Mouse (Mus musculus): ENCODE results near the gene Mcm3ap. TPM values are rescaled to one million over a fixed set of nuclear protein-coding genes. Genes with fewer than 3 reads are reported as not detected.

Gene Mcm3ap
- total and polyA plus RNA-seq, 3 experiments: 14.7 to 24.9 (median 21.4) TPM

DNA sequence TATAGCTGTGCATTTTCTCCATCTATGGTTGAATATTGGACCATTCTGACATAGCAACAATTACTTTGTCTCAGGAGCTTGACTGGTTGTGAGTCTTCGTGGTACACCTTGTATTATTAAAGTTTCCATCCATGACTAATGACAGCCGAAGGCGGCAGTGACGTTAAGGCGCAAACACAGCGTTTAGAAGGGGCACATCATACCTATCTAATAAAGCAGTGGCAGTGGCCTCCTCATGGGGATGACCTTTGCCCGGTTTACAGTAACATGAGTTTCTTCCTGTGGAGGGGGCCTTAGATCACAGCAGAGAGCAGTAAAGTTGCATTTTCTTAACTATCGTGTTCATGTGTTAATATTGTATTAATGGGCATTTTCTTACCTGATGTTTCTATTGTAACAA lies 79.5 kb downstream of the Mcm3ap start:
- no peaks in the 10 kb centered on the region for H3K79me2 ChIP-seq (replicated peaks; ENCODE audit: control insufficient read depth, insufficient read depth, low read length)
- intact Hi-C loops (cut with DNase I): no loop called here
- no peak for DNase-seq
- H3K9ac ChIP-seq (ENCODE audit: low read depth, low read length): no peak overlapping the region
- no peaks in the 10 kb centered on the region for H3K4me1 ChIP-seq (ENCODE audit: control insufficient read depth, insufficient read depth, low read length)
- TF ChIP-seq EP300 (IDR thresholded peaks at IDR 0.05; ENCODE audit: insufficient read depth, low read depth, low read length): no peak
- no peak for TF ChIP-seq POLR2A (IDR thresholded peaks at IDR 0.05; ENCODE audit: insufficient read depth, low read depth, low read length)
- TF ChIP-seq CTCF (IDR thresholded peaks at IDR 0.05): no peak
- H3K36me3 ChIP-seq (ENCODE audit: control insufficient read depth, insufficient read depth, low read length): no peaks in the 10 kb centered on the region
- no peak overlapping the region for H3K27ac ChIP-seq
- H3K4me3 ChIP-seq: no peak overlapping the region
- H3K27me3 ChIP-seq (ENCODE audit: control insufficient read depth, insufficient read depth, low read length): no peaks in the 10 kb centered on the region
- 91% methylated on average over 8 of the region's 8 CpGs for WGBS

DNA sequence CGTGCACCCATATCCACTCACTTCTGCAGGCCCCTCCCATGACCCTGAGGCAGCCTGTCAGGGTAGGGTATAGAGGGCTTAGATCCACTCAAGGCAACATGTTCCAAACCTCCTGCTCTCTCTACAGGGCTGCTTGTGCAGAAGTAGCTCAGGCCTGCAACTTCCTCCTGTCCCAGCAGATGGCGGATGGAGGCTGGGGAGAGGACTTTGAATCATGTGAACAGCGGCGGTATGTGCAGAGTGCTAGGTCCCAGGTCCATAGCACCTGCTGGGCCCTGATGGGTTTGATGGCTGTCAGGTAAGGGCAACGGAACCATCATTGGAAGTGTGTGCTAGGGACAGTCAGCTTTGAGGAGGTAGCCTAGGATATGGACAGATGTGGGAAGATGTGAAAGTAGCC lies 81.7 kb downstream of the Mcm3ap start:
- peak; percentile 54 for TF ChIP-seq CTCF (IDR thresholded peaks at IDR 0.05)
- no peak for TF ChIP-seq POLR2A (IDR thresholded peaks at IDR 0.05; ENCODE audit: insufficient read depth, low read depth, low read length)
- TF ChIP-seq EP300 (IDR thresholded peaks at IDR 0.05; ENCODE audit: insufficient read depth, low read depth, low read length): no peak
- no peak overlapping the region for H3K9ac ChIP-seq (ENCODE audit: low read depth, low read length)
- H3K27ac ChIP-seq: no peak overlapping the region
- 89% methylated on average over 5 of the region's 5 CpGs for WGBS
- H3K36me3 ChIP-seq (ENCODE audit: control insufficient read depth, insufficient read depth, low read length): no peaks in the 10 kb centered on the region
- no peaks in the 10 kb centered on the region for H3K79me2 ChIP-seq (replicated peaks; ENCODE audit: control insufficient read depth, insufficient read depth, low read length)
- H3K27me3 ChIP-seq (ENCODE audit: control insufficient read depth, insufficient read depth, low read length): no peaks in the 10 kb centered on the region
- intact Hi-C loops (cut with DNase I): loop anchor here (2.0 kb wide), 1 partner anchor 184 kb away; no protein-coding TSS in a partner anchor
- H3K4me3 ChIP-seq: no peak overlapping the region
- no peaks in the 10 kb centered on the region for H3K4me1 ChIP-seq (ENCODE audit: control insufficient read depth, insufficient read depth, low read length)
- no peak for DNase-seq

DNA sequence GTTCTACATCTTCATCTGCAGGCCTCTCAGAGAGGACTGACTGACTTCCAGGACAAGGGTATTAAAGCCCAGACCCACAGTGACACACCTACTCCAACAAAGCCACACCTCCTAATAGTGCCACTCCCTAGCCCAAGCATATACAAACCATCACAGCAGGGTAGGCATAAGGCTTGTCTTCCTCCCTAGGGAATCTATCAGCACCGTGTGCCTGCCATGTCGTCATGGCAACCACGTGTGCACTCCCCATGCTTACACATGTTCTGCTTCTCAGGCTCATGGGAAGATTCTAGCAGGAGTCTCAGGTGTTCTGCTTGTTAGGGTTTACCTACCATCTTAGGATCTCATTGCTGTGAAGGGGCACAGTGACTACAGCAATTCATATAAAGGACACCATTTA lies 82.8 kb downstream of the Mcm3ap start:
- WGBS: 67% methylated on average over 3 of the region's 3 CpGs

GRCm38 (mm10) chr10:76554061-76554460 lies 85.3 kb downstream of the Mcm3ap start:
- DNase-seq: no peak
- H3K4me3 ChIP-seq: no peak overlapping the region
- intact Hi-C loops (cut with DNase I): no loop called here
- no peaks in the 10 kb centered on the region for H3K4me1 ChIP-seq (ENCODE audit: control insufficient read depth, insufficient read depth, low read length)
- 87% methylated on average over 5 of the region's 5 CpGs for WGBS
- no peaks in the 10 kb centered on the region for H3K36me3 ChIP-seq (ENCODE audit: control insufficient read depth, insufficient read depth, low read length)
- H3K27ac ChIP-seq: no peak overlapping the region
- TF ChIP-seq EP300 (IDR thresholded peaks at IDR 0.05; ENCODE audit: insufficient read depth, low read depth, low read length) (no peak), POLR2A (IDR thresholded peaks at IDR 0.05; ENCODE audit: insufficient read depth, low read depth, low read length) (no peak), CTCF (IDR thresholded peaks at IDR 0.05) (no peak)
- no peaks in the 10 kb centered on the region for H3K27me3 ChIP-seq (ENCODE audit: control insufficient read depth, insufficient read depth, low read length)
- H3K79me2 ChIP-seq (replicated peaks; ENCODE audit: control insufficient read depth, insufficient read depth, low read length): no peaks in the 10 kb centered on the region
- no peak overlapping the region for H3K9ac ChIP-seq (ENCODE audit: low read depth, low read length)

More for the DNA sequence above, 82.8 kb downstream of the Mcm3ap start:
- Histone ChIP-seq H3K27me3 (ENCODE audit: control insufficient read depth, insufficient read depth, low read length) (no peaks in the 10 kb centered on the region), H3K4me3 (no peak overlapping the region), H3K4me1 (ENCODE audit: control insufficient read depth, insufficient read depth, low read length) (no peaks in the 10 kb centered on the region), H3K36me3 (ENCODE audit: control insufficient read depth, insufficient read depth, low read length) (no peaks in the 10 kb centered on the region), H3K79me2 (replicated peaks; ENCODE audit: control insufficient read depth, insufficient read depth, low read length) (no peaks in the 10 kb centered on the region), H3K9ac (ENCODE audit: low read depth, low read length) (no peak overlapping the region), H3K27ac (no peak overlapping the region)
- DNase-seq: no peak
- TF ChIP-seq CTCF (IDR thresholded peaks at IDR 0.05) (no peak), POLR2A (IDR thresholded peaks at IDR 0.05; ENCODE audit: insufficient read depth, low read depth, low read length) (no peak), EP300 (IDR thresholded peaks at IDR 0.05; ENCODE audit: insufficient read depth, low read depth, low read length) (no peak)
- intact Hi-C loops (cut with DNase I): loop anchor here (2.0 kb wide), 1 partner anchor 183 kb away; no protein-coding TSS in a partner anchor

DNA sequence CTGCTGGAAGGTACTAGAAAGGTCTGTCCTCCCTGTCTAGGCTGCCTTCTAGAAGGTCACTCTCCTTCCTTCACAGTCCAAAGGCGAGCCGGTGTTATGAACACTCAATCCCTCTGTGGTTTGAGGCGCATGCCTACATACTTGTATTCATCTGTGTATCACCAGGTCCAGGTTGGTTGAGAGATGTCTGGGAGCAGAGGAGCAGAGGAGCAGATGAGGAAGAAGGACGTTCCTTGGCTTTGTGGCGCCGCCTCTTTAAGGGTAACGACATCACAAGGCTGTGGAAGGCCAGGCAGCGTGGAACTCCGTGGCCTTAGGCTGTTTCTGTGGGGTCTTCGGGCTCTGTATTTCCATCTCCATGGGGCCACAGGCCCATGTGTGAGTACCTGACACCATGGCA lies 93.2 kb downstream of the Mcm3ap start, which contains the start of gene Spatc1l:
TSS of gene Spatc1l (plus strand) at position 301 of the 400 bp plus-strand sequence.
- H3K36me3 ChIP-seq (ENCODE audit: control insufficient read depth, insufficient read depth, low read length): no peaks in the 10 kb centered on the region
- 87% methylated on average over 10 of the region's 10 CpGs for WGBS
- H3K4me1 ChIP-seq (ENCODE audit: control insufficient read depth, insufficient read depth, low read length): no peaks in the 10 kb centered on the region
- no peak for TF ChIP-seq EP300 (IDR thresholded peaks at IDR 0.05; ENCODE audit: insufficient read depth, low read depth, low read length)
- TF ChIP-seq CTCF (IDR thresholded peaks at IDR 0.05): no peak
- TF ChIP-seq POLR2A (IDR thresholded peaks at IDR 0.05; ENCODE audit: insufficient read depth, low read depth, low read length): no peak
- no peak within 1 kb of the TSS for H3K4me3 ChIP-seq
- H3K9ac ChIP-seq (ENCODE audit: low read depth, low read length): no peak within 1 kb of the TSS
- no peaks in the 10 kb centered on the region for H3K79me2 ChIP-seq (replicated peaks; ENCODE audit: control insufficient read depth, insufficient read depth, low read length)
- no peak for DNase-seq
- no peaks in the 10 kb centered on the region for H3K27me3 ChIP-seq (ENCODE audit: control insufficient read depth, insufficient read depth, low read length)
- intact Hi-C loops (cut with DNase I): no loop called here
- H3K27ac ChIP-seq: no peak within 1 kb of the TSS

Other genes starting within 250 kb of the Mcm3ap start
- gene Prmt2, start 231.1 kb upstream of the Mcm3ap start, total RNA-seq (2021): 10 to 100 TPM in 1 of 2 experiments, 1 to 10 TPM in 1; 7.9 to 11.1 TPM
- gene Prmt2, start 231.1 kb upstream of the Mcm3ap start, polyA plus RNA-seq (2012; rRNA removed): 23.0 and 28.7 TPM in 2 replicates
- gene S100b, start 215.1 kb upstream of the Mcm3ap start, total RNA-seq (2021): 1 to 10 TPM; 1.4 to 1.5 TPM
- 3.6 and 3.7 TPM in 2 replicates for gene S100b, start 215.1 kb upstream of the Mcm3ap start, polyA plus RNA-seq (2012; rRNA removed)
- 1 to 10 TPM; 8.4 to 9.2 TPM for gene Dip2a, start 123.6 kb upstream of the Mcm3ap start, total RNA-seq (2021)
- 7.5 and 9.9 TPM in 2 replicates for gene Dip2a, start 123.6 kb upstream of the Mcm3ap start, polyA plus RNA-seq (2012; rRNA removed)
- not detected for gene AC141477.1, start 28.5 kb upstream of the Mcm3ap start, total RNA-seq (2021)
- gene AC141477.1, start 28.5 kb upstream of the Mcm3ap start, polyA plus RNA-seq (2012; rRNA removed): not detected in 2 replicates
- 10 to 100 TPM; 42.2 to 56.7 TPM for gene Pcnt, start 26.1 kb upstream of the Mcm3ap start, total RNA-seq (2021)
- 27.4 and 43.0 TPM in 2 replicates for gene Pcnt, start 26.1 kb upstream of the Mcm3ap start, polyA plus RNA-seq (2012; rRNA removed)
- gene 2610028H24Rik, start 19.8 kb upstream of the Mcm3ap start, total RNA-seq (2021): under 1 TPM in 1 of 2 experiments, not detected in 1; 0.20 TPM
- gene 2610028H24Rik, start 19.8 kb upstream of the Mcm3ap start, polyA plus RNA-seq (2012; rRNA removed): 0.47 and 1.8 TPM in 2 replicates
- 1 to 10 TPM; 3.5 to 3.7 TPM for gene Ybey, start 187 bp downstream of the Mcm3ap start, total RNA-seq (2021)
- 2.2 and 3.7 TPM in 2 replicates for gene Ybey, start 187 bp downstream of the Mcm3ap start, polyA plus RNA-seq (2012; rRNA removed)
- gene Lss, start 62.7 kb downstream of the Mcm3ap start, total RNA-seq (2021): 1 to 10 TPM; 6.6 to 7.5 TPM
- gene Lss, start 62.7 kb downstream of the Mcm3ap start, polyA plus RNA-seq (2012; rRNA removed): 4.7 and 6.1 TPM in 2 replicates
- not detected for gene Spatc1l, start 93.3 kb downstream of the Mcm3ap start, total RNA-seq (2021)
- gene Spatc1l, start 93.3 kb downstream of the Mcm3ap start, polyA plus RNA-seq (2012; rRNA removed): 0.10 and 0.12 TPM in 2 replicates
- gene Ftcd, start 106.7 kb downstream of the Mcm3ap start, total RNA-seq (2021): not detected
- gene Ftcd, start 106.7 kb downstream of the Mcm3ap start, polyA plus RNA-seq (2012; rRNA removed): 0.12 TPM in 1 of 2 replicates, not detected in the other
- gene Col6a2, start 154.7 kb downstream of the Mcm3ap start, total RNA-seq (2021): 10 to 100 TPM; 36.0 to 65.5 TPM
- 70.2 and 89.7 TPM in 2 replicates for gene Col6a2, start 154.7 kb downstream of the Mcm3ap start, polyA plus RNA-seq (2012; rRNA removed)

Measured in heart, adult 2 months (tissue).